Mouse (Mus musculus): ENCODE data around the gene Tmem269.
A peak's percentile ranks its signal among the peaks of the same experiment; 100 is the strongest.

Gene Tmem269

DNA sequence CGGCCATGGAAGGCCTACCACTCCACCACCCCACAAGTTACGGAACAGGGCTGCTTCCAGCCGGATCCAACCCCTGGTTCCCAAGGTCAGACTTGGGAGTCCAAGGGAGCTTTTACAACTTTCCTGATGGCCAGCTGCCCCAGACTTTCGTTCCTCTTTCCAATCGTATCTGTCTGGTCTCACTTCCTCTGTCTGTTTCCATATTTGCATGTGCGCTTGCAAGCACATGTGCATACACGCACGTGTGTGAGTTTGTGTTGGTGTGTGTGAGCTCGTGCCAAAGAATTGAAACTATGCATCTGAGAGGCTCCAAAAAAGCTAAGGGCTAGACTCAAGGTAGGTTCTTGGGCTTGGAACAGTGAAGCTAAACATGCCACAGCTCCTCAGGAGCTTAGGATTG, 36.6 kb downstream of the Tmem269 start:
- no peak for DNase-seq (ENCODE audit: low spot score in 2 of 2)

DNA sequence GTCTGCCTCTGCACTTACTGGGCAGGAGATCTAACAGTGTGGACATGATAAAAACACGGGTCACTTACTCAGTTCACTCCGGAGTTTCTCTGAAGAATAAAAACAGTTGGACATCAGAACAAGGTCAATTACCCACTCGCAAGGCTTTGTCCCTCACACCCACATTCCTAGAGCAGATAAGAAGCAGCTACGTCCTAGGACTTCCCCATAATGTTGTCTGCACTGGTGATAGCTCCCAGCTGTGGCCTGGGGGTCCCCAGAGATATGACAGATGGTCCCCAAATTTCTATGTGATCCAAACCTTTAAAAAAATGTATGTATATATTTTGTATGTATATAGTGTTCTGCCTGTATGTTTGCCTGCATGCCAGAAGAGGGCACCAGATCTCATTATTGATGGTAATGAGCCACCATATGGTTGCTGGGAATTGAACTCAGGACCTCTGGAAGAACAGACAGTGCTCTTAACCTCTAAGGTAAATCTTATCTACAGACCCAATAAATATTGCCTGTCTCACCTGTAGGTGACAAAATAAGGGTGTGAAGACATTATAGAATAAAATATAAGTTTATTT, 37.8 kb downstream of the Tmem269 start:
- DNase-seq (ENCODE audit: low spot score in 2 of 2): no peak

DNA sequence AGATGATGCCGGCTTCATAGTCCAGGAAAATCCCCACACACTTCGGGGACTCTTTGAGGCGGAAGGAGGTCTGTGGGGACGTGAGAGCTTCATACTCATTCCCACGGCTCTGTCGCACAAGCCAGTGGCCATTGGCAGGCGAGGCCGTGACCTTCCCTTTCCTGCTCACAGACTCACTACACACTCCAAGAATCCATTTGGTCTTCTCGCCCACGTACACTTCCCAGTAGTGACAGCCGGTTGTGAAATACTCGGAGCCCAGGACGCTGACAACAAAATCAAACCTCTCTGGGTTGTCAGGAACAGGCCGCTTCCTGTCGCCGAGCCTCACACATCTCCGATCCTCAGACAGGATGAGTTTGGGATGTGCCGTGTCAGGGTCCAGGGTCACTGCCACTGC, 39.7 kb downstream of the Tmem269 start:
- DNase-seq (ENCODE audit: low spot score in 2 of 2): no peak

DNA sequence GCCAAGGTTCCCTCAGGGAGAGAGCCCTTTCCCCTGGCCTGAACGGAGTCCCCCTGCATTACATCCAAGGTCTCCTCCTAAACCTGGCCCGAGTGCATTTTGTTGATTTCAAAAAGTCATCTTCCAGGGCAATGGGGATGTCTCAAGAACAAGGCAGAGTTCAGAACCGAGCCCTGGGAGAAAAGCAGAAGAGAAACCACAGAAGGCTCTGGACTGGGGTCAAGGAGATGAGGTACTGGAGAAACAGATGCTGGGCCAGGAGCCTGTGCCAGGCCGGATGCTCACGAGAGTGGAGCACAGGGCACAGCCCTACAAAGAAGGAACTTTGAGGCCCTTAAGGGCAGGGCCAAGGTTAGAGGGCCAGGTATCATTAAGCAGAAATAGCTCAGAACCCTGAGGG, 40.3 kb downstream of the Tmem269 start:
- peak in 1 of 2 experiments; percentile 8 for DNase-seq (ENCODE audit: low spot score in 2 of 2)

DNA sequence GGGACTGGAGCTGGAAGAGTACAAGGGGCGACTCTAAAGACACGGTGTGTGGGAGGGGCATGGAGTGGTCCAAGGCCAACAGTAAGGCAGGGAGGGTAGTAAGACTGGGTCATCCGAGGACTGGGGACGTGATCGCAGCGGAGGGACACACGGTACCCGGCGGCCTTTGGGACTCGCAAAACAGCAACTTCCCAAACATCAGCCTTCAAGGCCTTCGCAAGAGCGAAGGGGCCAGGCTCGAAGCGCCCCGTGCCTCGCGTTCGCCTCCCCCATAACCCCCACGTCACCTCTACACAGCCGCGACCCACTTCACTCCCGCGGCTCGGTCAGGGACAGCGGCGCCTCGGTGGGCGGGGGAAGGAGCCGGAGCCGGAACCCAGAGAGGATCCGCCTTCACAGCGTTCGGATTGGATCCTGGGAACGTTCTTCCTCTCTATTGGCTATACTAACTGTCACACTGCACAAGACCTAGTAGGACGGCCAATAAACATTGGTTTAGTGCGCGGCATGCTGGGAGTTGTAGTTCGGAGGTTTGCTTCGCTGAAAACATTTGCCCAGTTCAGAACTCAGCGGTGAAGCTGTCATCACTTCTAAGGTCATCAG, 44.1 kb downstream of the Tmem269 start, which contains the start of gene Zfp691:
TSS of gene Zfp691 (minus strand) at position 345 of the 603 bp plus-strand sequence.
- peak; percentile 88 to 97 for DNase-seq (ENCODE audit: low spot score in 2 of 2)

DNA sequence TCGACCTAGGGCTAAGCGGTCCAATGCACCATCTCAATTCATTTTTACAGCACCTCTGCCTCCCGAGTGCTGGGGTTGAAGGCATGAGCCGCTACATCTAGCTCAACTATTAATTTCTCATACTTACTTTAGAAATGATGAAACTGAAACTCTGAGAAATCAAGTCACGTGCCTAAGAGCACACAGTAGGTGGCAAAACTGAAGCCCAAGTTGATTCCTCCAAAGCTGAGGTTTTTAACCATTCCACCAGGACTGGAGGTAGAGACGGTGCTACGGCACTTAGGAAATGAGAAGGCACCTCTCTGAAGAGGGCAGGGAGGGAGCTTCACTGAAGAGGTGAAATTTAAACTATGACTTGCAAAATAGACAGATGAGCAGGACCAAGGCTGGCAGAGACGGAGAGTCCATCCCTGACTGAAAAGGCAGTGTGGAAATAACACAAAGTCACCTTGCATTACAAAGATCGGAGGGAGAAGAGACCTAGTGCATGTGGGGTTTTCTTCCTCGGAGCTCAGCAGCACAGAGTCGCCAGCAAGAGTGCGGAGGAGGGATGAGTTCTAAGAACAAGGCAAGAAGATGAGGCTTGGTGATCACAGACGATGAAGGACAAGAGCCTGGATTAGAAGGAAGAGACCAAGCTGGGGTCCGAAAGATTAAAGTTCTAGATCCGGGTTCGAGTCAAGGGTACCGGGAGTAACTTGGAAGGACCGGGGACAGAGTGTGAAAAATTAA, 44.9 kb downstream of the Tmem269 start:
- DNase-seq (ENCODE audit: low spot score in 2 of 2): no peak

DNA sequence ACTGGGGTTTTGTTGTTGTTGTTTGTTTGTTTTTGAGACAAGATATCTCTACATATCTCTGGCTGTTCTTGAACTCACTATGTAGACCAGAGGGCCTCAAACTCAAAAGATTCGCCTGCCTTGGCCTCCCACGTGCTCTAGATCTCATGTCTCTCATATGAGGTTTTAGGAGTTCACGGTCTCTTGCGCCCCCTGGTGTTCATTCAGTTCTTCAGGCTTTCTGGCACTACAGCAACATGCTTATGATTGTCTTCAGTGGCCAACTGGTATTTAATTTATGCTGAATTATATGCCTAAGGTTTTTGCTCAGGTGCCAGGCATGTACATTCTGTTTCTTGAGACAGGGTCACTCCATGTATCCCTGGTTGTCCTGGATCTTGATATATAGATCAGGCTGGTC, 50.4 kb downstream of the Tmem269 start:
- peak; percentile 71 to 91 for DNase-seq (ENCODE audit: low spot score in 2 of 2)

DNA sequence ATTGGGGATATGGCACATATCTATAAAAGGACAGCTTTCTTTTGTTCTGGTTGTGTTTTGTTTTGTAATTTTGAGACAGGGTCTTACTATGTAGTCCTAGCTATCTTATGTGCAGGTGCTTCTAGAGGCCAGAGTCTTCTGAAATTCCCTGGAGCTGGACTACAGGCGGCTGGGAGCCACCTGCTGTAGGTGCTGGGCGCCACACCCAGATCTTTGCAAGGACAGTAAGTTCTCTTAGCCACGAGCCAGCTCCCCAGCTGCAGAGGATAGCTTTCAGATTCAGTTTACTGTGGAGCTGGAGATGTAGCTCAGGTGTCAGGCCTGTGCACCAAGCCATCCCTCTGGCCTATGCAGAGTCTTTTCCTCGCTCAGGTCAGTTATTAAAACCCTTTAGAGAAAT, 50.9 kb downstream of the Tmem269 start:
- no peak for DNase-seq (ENCODE audit: low spot score in 2 of 2)

DNA sequence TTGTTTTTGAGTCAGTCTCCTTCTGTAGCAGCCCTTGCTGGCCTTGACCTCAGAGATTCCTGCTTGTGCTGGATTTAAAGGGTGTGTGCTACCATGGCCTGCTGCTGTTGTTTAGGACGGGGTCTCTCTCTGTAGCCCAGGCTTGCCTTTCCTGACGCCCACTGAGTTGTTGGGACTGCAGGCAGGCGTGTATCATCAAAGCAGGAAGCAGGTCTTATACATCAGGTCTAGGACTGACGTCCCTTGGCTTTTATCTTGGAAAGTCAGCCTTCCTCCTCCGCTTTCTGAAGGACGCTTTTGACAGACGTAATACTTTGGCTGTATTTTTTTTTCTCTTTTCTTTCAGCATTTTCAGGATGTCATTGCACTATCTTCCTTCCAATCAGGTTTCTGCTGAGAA, 52.1 kb downstream of the Tmem269 start:
- no peak for DNase-seq (ENCODE audit: low spot score in 2 of 2)

DNA sequence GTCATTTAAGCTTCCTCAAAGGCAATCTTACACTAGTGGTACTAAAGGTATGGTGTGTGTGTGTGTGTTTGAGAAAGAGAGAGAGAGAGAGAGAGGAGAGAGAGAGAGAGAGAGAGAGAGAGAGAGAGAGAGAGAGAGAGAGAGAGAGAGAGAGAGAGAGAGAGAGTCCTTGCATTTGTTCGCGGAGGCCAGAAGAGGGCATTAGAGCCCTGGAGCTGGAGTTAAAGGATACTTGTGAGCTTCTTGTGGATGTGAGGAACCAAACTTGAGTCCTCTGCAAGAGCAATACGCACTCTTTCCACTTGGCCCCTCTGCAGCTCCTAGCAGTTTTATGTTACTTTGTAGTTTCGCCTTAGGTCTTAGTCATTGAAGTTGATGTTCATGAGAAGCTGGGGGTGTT, 55.0 kb downstream of the Tmem269 start:
- DNase-seq (ENCODE audit: low spot score in 2 of 2): no peak

DNA sequence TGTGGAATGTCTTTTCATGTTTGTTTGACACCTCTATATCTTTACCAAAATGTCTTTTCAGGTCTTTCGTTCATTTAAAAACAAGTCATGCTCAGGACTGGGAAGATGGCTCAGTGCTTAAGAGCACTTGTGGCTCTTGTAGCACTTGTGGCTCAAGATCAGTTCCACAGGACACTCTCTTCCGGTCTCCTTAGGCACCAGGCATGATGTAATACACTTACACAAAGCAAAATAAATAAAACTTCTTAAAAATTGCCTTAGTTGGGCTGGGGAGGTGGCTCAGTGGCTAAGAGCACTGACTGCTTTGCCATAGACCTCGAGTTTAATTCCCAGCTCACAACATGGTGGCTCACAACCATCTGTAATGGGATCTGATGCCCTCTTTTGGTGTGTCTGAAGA, 56.7 kb downstream of the Tmem269 start:
- DNase-seq (ENCODE audit: low spot score in 2 of 2): no peak

DNA sequence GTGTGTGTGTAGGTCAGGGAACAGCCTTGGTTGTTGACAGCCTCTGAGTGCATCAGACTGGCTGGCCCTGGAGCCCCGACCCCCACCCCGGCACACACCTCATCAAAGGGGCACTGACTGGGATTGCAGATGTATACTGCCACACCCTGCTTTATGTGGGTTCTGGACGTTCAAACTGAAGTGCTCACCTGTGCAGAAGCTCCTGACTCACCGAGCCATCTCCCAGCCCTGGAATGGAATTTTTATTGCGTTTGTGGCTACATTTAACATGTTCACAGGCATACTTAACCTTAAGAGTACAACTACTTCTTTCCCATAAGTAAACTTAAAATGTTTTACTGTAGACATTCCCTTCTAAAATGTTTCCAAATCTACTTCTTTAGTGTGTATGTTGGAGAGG, 60.1 kb downstream of the Tmem269 start:
- no peak for DNase-seq (ENCODE audit: low spot score in 2 of 2)

DNA sequence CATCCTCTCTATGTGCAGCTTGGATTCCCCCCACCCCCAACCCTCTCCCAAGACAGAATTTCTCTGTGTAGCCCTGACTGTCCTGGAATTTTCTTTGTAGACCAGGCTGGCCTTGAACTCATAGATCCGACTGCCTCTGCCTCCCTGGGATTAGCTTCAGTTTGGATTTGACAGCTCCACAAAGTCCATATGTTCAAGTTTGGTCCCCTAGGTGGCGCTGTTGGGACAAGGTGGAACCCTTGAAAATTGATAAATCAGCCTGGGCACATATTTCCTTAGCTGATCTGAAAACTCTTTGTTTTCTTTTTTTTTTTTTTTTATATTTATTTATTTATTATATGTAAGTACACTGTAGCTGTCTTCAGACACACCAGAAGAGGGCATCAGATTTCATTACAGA, 60.8 kb downstream of the Tmem269 start:
- DNase-seq (ENCODE audit: low spot score in 2 of 2): peak; percentile 80 to 90

Data from spleen, postnatal 10 days (tissue).